Mouse (Mus musculus) brown adipose tissue, adult 24 weeks (tissue): ENCODE data around the gene Cd80. TPM values are rescaled to one million over a fixed set of nuclear protein-coding genes. Genes with fewer than 3 reads are reported as not detected.

Experiments
- H3K27ac ChIP-seq: fragments of 200-500 bp; replicated peaks from 2 replicates; pipeline ENCODE4 v1.5.1; 2012; ENCODE audit warnings: low read depth, mild to moderate bottlenecking, low read length
- H3K4me1 ChIP-seq: fragments of 200-500 bp; 2 replicates; pipeline ENCODE4 v1.6.1; 2012; ENCODE audit warnings: low read length, mixed read lengths; ENCODE audit not compliant: control insufficient read depth, insufficient read depth, insufficient read length
- H3K4me3 ChIP-seq: fragments of 200-500 bp; 2 replicates; pipeline ENCODE4 v1.5.1; 2012; ENCODE audit warnings: low read depth, mild to moderate bottlenecking, low read length, moderate library complexity; ENCODE audit not compliant: insufficient read depth
- polyA plus RNA-seq: library from polyadenylated mRNA; stranded (reverse); fragments of >200 nt; gene quantifications from 2 replicates; pipeline ENCODE4 v1.2.4, GENCODE M21; 2012; ENCODE audit not compliant: missing spikeins, insufficient read depth, insufficient read length

Cd80 gene
- polyA plus RNA-seq, 1 experiment = not detected

DNA sequence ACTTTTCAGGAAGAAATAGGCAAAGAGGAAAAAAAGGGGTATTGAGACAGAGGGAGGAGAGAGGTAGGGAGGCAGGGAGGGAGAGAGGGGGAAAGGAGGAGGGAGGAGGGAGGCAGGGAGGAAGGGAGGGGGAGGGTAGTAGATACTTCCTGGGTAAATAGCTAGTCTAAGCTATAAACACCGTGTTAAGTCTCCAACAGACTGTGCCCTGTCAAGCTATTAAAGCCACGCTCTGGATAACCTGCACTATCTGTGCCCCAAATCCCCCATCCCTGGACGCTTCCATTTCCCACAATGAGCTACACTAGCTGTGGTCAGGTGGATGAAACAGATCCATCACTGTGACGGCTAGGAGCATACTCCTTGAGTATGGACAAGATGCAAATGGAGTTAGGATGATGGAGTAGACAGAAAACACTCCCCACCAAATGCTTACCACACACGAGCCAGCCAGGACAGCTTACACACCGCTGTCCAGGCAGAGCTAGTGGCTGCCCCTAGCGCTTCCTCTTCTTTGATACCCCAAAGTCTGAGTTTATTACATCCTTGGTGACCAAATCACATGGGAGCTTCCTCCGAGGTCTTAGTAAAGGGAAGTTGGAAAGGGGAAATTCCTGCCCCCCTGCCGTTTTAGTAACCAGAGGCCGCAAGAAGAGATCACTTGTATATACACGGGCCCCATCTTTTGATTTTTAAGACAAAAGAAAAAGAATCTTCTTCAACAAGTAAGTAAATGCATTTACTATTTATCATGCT is 1.6 kb downstream of the Cd80 start:
- no peak overlapping the region for H3K4me3 ChIP-seq
- 0 out of 2 replicates have a peak overlapping the region, but pooled peaks have one; percentile 30 for H3K27ac ChIP-seq
- no peaks in the 10 kb centered on the region for H3K4me1 ChIP-seq

DNA sequence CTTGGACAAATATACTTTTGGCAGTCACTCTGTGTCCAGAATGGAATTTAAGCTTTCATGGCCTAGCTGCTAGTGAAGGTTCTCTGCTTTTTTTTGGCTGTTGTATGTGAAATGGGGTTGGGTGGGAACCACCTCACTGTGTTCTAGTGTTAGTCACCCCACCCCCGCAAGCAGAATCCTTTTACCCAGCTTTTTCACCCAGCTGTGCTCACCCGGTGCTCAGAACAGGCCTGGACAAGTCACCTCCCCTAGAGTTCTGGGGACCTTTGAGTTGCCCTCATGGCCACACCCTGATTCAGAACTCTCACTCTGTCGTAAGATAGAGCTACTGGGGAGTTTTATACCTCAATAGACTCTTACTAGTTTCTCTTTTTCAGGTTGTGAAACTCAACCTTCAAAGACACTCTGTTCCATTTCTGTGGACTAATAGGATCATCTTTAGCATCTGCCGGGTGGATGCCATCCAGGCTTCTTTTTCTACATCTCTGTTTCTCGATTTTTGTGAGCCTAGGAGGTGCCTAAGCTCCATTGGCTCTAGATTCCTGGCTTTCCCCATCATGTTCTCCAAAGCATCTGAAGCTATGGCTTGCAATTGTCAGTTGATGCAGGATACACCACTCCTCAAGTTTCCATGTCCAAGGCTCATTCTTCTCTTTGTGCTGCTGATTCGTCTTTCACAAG is 3.4 kb downstream of the Cd80 start:
- H3K4me1 ChIP-seq = no peaks in the 10 kb centered on the region
- H3K27ac ChIP-seq = no peak overlapping the region
- no peak overlapping the region for H3K4me3 ChIP-seq

DNA sequence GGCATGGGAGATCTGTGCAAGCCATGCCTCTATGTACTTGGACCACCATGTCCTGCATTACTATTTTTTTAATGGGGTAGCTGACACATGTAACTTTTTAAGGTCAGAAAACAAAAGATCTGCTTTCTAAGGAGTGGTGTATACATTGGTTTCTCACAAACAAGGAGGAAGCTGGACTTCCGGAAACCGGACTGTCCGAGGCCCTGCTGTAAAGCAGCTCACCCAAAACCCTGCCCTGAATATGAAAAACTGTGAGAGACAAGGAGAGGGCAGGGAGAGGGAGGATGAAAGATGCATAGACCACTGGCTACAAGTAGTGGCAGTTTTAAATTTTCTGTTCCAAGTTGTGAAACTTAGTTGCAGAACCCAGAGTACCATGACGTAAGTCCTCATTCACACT is 4.6 kb downstream of the Cd80 start:
- no peak overlapping the region for H3K27ac ChIP-seq
- H3K4me3 ChIP-seq = no peak overlapping the region
- no peaks in the 10 kb centered on the region for H3K4me1 ChIP-seq

DNA sequence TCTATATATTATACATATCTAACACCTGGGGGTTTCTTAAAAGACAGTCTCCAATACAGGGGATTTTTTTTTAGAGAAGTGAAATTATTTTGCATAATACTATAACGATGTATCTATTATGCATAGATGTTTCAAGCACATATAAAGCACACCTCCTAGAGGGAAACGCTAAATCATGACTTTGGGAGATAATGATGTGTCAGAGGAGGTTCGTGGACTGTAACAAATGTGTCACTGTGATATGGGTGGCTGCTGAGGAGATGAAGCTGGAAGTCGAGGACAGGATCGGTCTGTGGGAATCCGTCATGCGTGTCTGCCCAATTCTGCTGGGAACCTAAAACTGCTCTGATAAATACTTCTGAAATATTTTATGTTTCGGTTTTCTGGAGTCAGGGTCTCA is 6.4 kb downstream of the Cd80 start:
- no peak overlapping the region for H3K27ac ChIP-seq
- no peaks in the 10 kb centered on the region for H3K4me1 ChIP-seq
- no peak overlapping the region for H3K4me3 ChIP-seq

DNA sequence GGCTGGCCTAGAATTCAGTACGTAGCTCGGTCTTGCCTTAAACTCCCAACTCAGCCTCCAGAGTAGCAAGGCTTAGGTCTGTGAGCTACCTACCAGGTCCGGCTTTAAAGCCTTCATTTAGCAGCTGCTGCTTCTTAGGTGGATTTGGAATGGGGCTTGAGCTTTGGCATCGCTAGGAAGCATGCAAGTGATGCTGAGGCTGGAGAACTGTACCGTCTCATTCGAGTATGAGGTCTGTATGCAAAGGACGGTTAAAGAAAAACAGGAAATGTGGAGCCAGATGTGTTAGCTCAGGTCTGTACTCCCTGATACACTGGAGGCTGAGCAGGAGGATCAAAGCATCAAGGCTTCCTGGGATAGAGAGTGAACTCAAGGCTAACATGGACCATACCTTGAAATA is 6.8 kb downstream of the Cd80 start:
- Histone ChIP-seq H3K4me3 (no peak overlapping the region), H3K4me1 (no peaks in the 10 kb centered on the region), H3K27ac (no peak overlapping the region)

DNA sequence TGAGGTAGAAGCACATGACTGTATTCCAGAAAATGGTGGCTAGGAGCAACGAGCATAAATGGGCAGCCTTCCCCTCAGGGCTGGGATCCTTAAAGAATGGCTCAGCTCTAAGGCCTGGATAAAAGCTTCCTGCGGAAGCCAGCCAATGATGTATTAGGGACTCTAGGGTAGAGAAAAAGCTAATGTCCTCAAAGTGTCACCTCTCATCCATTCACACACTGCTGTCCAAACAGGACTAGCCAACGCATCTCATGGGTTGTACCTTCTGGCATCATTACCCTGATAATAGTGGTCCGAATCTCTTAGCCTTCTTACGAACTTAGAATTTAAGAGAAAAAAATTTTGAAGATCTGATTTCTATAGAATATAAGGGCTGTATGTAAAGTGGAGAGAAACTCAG is 7.9 kb downstream of the Cd80 start:
- Histone ChIP-seq H3K4me1 (no peaks in the 10 kb centered on the region), H3K27ac (no peak overlapping the region), H3K4me3 (no peak overlapping the region)

DNA sequence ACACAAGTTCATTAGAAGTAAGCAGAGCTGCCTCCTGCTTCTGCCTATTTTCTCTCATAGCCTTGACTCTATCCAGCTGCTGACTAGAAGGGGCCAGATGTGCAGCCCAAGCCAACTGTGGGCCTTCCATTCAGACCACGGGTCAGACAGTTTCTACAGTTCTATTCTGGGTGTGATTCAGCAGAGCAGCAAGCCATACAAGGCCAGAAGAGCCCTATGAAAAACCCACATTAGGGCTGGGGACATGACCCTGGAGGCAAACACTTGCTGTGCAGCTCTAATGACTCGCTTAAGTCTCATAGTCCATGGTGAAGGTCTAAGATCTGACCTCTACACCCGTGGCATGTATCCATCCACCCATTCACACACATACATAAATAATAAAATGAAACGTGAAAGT is 10.7 kb downstream of the Cd80 start:
- H3K4me3 ChIP-seq = no peak overlapping the region
- no peaks in the 10 kb centered on the region for H3K4me1 ChIP-seq
- H3K27ac ChIP-seq = no peak overlapping the region

DNA sequence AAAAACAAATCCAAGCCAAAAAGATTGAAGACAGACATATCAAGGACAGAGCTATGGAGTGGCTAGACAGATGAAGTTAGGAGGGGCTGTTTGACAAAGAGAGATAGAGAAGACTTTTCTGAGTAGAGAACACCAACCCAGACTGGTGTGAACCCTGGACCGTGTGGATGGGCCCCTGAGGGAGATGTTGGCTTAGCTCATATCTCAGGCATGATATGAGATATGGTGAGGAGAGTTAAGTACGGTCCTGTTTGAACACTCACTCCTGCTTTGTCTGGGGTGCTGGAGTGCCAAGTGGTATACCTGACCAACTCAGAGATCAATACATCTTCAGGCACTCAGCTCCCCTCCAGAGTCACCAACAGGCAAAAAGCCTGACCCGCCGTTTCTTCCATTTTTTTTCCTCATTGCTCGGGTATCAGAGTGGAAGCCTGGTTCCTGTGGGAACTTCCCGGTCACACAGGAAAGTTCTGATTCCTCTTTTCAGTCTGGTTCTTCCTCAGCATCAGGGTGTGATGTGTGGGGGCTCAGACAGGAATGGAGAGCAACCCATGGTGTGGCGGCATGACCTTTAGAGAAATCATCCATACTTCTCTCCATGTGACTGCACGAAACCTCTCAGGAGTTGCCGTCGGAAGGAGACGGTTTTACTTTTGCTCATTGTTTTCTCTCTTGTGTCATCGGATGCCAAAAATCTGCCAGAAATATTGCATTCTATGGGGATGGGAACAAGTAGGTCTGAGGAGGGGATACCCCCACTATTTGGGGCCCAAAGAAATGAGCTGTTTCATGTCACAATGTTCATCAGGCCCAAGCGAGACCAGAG is 11.9 kb downstream of the Cd80 start:
- no peak overlapping the region for H3K27ac ChIP-seq
- H3K4me3 ChIP-seq = no peak overlapping the region
- H3K4me1 ChIP-seq = no peaks in the 10 kb centered on the region

DNA sequence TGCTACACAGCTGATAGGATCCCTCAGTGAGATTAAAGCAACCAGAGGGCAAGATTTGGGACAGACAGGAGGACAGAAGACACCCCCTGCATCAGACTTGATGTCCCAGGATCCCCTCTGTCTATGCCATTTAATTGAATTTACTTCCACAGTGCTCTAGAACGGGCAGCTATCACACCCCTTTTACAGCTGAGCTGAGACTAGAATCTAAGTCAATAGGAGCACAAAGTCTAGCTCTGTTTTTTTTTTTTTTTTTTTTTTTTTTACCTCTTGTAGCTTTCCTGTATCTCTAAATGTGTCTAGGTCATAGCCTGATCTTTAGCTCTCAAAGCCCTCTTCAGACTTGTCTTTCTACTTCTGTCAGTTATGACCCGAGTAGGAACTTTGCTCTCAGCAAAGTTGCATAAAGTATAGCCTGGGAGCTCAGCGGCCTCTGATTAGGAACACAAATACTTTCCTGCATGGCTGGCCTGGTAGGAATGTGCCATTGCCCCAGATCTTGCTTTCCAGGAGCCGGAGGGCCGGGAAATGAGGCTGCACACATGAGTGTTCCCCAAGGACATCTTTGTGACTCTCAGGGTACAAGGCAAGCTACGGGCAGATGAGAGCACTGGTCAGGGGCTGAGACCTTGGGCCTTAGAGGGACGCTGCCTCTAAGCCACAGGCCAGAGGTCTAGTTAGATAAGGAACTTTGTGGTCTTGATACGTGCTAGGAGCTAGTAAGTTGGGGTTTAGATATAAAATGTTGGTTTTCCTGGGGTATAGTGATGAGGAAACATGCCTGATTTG is 12.8 kb downstream of the Cd80 start:
- Histone ChIP-seq H3K4me3 (no peak overlapping the region), H3K4me1 (no peaks in the 10 kb centered on the region), H3K27ac (no peak overlapping the region)

DNA sequence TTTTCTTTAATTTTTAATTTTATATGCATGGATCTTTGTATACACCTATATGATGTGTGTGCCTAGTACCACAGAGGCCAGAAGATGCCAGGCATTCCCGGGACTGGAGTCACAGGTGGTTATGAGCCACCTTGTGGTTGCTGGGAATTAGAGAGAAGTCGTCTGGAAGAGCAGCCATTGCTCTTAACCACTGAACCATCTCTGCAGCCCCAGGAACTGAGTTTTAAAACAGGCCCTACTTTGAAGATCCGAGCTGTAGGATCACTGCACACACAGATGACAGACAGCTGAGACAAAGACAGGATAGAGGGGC is 13.3 kb downstream of the Cd80 start:
- H3K27ac ChIP-seq = no peak overlapping the region
- H3K4me3 ChIP-seq = no peak overlapping the region
- H3K4me1 ChIP-seq = no peaks in the 10 kb centered on the region

DNA sequence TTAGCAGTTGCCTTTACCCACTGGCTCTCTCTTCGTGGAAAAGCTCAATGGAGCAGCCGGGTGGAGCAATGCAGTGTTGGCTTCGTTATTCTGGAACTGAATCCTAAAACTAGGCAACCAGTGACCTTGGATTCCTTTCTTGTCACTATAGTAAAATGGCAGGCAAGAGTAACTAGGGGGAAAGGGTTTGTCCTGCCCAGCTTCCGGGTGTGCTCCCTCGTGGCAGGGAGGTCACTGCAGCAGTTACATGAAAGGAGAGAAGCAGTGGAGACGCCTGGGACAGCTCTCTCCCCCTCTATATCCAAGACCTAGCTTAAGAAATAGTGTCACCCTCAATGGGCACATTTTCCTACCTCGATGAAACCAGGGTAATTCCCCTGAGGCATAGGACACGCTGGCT is 14.1 kb downstream of the Cd80 start:
- H3K4me1 ChIP-seq = no peaks in the 10 kb centered on the region
- no peak overlapping the region for H3K27ac ChIP-seq
- H3K4me3 ChIP-seq = no peak overlapping the region

DNA sequence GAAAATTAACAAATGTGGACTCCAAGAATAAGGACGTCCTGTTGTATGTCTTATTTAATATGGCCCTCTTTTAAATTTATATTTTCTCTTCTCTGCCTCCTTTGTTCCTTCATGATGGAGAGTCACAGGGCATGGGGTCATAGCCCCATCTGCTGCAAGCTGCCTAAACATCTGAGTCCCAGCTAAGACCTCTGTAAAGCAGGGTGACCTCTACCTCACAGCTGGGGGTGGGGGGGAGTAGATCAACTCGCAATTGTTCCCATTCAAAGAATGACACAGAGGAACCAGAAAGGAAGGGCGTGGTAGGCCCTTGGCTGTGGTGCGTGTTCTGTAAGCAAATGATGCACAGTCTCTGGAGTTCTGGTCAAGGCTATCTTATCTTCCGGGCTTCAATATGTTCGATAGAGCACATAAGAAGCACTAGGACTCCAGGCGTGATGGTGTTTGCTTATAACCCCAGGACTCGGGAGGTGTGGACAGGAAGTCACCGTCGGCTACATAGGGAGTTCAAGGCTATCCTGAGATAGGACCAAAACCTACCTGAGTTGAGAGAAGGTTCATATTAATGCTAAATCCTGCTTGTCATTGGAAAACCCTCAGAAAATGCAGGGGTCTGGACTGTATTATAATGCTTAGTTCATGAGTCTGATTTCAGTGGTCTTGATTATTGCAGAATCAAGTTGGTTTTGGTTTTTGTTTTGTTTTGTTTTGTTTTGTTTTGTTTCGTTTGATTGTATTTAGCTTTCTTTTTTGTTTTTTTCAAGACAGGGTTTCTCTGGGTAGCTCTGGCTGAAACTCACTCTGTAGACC is 16.5 kb downstream of the Cd80 start:
- H3K27ac ChIP-seq = no peak overlapping the region
- no peak overlapping the region for H3K4me3 ChIP-seq
- H3K4me1 ChIP-seq = no peaks in the 10 kb centered on the region; the same call in 1 of the 2 replicates

DNA sequence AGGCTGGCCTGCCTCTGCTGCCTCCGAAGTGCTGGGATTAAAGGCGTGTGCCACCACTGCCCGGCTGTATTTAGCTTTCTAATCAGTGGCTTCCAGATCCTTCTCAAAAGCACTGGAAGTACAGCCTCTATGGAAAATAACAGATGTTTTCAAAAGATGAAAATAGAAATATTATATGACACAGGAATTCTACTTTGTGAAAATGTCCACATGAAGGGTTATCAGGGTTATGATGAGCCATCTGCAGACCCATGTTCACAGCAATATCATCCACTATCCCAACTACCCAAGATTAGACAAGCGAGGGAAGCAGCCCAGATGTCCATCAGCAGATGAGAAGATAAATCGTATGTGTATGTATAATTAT is 17.1 kb downstream of the Cd80 start:
- Histone ChIP-seq H3K4me3 (no peak overlapping the region), H3K4me1 (no peaks in the 10 kb centered on the region; the same call in 1 of the 2 replicates), H3K27ac (no peak overlapping the region)

DNA sequence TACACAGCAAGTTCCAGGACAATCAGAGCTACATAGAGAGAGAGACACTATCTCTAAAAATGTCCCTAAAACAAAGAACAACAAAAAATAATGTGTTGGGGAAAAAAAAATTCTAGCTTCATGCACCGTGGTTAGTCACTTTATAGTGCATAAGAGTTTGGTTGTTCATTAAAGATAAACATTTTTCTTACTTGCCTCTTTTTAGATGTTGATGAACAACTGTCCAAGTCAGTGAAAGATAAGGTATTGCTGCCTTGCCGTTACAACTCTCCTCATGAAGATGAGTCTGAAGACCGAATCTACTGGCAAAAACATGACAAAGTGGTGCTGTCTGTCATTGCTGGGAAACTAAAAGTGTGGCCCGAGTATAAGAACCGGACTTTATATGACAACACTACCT is 18.3 kb downstream of the Cd80 start:
- H3K4me3 ChIP-seq = no peak overlapping the region
- no peak overlapping the region for H3K27ac ChIP-seq
- H3K4me1 ChIP-seq = no peaks in the 10 kb centered on the region; the same call in 1 of the 2 replicates
